Mouse (Mus musculus) thymus, postnatal 36 days (tissue): ENCODE results near the gene Selenbp1.
"Not testable (repeated sequence)": the region's sequence is repeated elsewhere in the genome, so short reads cannot be mapped to it uniquely, and the experiment has no call there.

Source experiments
- DNase-seq, 2 experiments: peaks; one replicate each; pipeline ENCODE4 v3.0.0; 2022; ENCODE audit warnings: mixed read lengths in 2 of 2

Gene Selenbp1

GRCm38 (mm10) chr3:94932809-94933564 is at the start of gene Selenbp1:
Gene Selenbp1, plus strand, starts transcription at chr3:94933056.
- DNase-seq = no peak

GRCm38 (mm10) chr3:94886316-94887224 is 46.3 kb upstream of the Selenbp1 start, which contains the start of gene Psmb4:
Gene Psmb4, minus strand, starts transcription at chr3:94886961.
- peak; percentile 77 to 80 for DNase-seq

- DNase-seq = no peak
Observed at GRCm38 (mm10) chr3:94888595-94888994, 44.3 kb upstream of the Selenbp1 start.

GRCm38 (mm10) chr3:94894076-94894475 is 38.8 kb upstream of the Selenbp1 start:
- no peak for DNase-seq

DNA sequence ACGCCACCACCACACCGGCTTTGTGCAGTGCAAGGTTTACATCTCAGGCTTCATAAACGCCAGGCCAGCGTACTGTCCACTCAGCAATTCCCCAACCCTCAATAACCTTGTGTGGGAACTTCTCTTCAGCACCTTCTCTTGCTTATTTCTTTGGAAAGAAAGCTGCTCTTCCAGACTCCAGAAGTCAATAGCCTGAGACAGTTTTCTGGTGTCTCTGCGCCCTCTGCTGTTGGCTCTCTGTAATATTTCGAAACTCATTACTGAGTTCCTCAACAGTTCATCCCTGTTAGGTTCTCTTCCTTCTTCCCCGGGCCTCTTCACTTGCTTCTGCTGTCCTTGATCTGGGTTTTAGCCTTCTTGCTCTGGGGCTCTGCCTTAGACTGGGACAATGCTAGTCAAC is 30.1 kb upstream of the Selenbp1 start:
- peak in 1 of 2 experiments; percentile 36 for DNase-seq

- not testable (repeated sequence) for DNase-seq
Observed at GRCm38 (mm10) chr3:94904759-94905158, 28.1 kb upstream of the Selenbp1 start.

- no peak for DNase-seq
Observed at GRCm38 (mm10) chr3:94906482-94906881, 26.4 kb upstream of the Selenbp1 start.

DNA sequence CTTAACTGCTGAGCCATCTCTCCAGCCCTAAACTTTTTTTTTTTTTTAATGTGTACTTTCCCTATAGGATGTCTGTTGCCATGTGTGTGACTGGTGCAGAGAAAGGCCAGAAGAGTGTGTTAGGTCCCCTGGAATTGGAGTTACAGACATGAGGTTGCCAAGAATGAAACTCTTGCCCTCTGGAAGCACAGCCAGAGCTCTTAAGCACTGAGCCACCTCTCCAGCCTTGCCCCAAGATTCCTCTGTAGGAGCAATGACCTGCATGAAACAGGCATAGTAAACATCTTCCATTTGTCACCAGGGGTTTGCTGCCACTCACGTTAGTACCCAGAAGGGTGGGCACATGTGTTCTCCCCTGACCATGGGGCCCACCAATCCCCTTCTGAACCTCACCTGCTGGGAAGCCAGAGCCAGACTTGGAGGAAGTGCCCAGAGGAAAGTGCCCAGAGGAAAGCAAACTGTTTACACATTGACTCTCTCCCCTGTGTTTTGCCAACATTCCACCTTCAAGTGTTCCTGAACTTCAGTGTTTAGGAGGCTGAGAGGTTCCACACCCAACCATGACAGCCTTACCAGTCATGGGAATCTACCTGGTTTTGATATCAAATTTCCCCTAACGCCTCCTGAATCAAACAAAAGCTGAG is 21.7 kb upstream of the Selenbp1 start:
- DNase-seq = no peak

- DNase-seq = no peak
Observed at GRCm38 (mm10) chr3:94913801-94914200, 19.1 kb upstream of the Selenbp1 start.

DNA sequence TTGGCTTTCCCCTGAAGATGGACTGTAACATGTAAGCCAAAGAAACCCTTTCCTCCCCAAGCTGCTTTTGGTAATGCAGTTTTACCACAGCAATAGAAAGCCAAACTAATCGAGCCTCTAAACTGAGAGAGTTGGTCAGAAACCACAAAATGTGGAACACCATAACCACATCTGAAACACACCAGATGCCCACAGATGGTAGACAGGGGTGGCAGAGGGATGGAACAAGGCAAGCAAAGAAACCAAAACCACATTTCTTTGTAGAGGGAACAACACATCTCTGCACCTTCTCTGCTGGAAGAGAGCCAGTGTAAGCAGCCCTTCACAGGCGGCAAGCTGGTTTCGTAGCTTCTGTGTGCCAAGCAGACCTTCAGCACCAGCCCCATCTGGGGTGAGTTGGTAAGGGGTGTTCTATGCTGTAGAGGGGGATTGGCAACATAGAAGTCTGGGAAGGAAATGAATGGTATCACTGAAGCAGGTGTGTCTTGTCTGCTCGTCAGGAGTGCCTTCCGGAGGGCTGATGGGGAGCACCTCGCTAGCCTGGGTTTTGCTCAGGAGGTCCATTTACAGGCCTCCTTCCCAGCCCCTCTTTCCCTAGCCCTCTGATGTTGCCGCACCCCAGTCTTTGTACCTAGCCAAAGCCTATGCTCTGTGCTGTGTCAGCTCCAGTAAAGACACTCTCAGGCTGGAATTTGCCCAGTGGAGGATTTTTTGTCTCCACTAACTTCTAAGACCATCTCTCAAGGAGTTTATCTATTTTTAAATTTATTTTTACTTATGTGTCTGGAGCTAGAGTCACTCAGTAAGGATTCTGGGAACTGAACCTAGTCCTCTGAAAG is 16.7 kb upstream of the Selenbp1 start:
- DNase-seq = peak in 1 of 2 experiments; percentile 9

DNA sequence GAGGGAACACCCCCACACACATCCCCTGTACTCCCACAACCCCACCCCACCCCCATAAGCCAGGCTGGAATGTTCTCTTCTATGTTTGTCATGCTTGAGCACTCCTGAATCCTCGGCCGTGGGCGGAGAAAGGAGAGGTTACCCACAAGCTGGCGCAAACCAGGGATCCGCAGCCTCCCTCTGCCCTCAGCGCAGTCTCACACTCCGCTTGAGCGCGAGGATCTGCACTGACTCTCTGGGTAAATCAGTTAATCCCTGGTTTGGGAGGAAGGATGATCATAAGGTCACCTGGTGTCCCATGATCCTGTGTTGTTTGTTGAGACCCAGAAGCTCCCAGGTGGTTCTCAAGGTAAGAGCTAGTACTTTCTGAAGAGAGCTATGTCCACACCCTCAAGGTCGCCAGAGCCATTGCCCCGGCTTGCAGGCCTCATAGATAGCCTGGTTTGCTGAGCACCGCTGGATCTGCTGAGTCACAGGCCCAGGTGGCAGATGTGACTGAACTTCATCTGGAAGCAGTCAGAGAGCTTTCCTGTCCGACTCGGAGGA is 15.0 kb upstream of the Selenbp1 start:
- DNase-seq = no peak

GRCm38 (mm10) chr3:94918845-94919244 is 14.0 kb upstream of the Selenbp1 start:
- no peak for DNase-seq

- DNase-seq = no peak
Observed at GRCm38 (mm10) chr3:94921104-94921503, 11.8 kb upstream of the Selenbp1 start.

DNA sequence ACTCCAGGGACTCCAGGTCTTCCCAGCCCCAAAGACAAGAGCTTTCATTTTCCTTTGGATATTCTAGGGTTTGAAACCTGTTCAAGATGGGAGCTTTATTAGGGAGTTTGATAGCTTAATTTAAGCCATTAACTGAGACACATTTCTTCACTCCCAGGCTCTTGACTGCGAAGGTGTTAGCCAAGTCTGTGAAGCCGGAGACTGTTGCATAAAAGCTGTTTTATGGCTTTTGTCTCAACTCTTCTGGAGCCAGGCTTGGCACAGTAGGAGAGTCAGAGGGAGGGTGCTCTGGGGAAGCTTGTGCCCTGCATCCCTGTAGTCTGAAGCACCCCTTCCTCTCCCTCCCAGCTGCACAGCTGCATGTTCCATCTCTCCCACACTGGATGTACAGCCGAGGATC is 10.5 kb upstream of the Selenbp1 start:
- DNase-seq = no peak

DNA sequence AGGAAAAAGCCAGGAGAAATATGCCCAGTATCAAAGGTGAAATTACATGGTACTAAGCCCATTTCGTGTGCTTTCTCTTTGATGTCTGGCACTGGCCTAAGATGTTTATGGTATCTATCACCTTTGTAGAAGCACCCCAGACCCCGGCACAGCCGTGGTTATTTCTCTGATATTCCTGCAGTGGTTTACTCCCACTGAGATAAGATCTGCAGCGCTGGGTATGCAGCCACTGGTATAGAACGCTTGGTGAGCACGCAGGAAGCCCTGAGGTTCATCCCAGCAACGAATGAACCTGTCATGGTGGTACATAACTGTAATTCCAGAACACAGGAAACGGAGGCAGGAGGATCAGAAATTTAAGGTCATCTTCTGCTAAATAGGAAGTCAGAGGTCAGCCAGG is 8.2 kb upstream of the Selenbp1 start:
- DNase-seq = no peak

GRCm38 (mm10) chr3:94926301-94926736 is 6.5 kb upstream of the Selenbp1 start:
- not testable (repeated sequence) for DNase-seq

DNA sequence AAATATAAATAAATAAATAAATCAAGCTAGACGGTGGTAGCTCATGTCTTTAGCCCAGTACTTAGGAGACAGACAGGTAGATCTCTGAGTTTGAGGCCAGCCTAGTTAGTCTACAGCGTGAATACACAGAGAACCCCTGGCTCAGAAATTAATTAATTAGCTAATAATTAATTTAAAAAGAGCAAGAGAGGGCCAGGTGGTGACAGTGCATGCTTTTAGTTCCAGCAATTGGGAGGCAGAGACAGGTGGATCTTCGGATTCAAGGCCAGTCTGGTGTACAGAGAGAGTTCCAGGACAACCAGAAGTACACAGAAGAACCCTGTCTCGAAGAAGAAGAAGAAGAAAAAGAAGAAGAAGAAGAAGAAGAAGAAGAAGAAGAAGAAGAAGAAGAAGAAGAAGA is 3.9 kb upstream of the Selenbp1 start:
- not testable (repeated sequence) for DNase-seq

- not testable (repeated sequence) for DNase-seq
Observed at GRCm38 (mm10) chr3:94930386-94931266, 2.2 kb upstream of the Selenbp1 start.

GRCm38 (mm10) chr3:94931427-94932082 is 1.3 kb upstream of the Selenbp1 start:
- not testable (repeated sequence) for DNase-seq

DNA sequence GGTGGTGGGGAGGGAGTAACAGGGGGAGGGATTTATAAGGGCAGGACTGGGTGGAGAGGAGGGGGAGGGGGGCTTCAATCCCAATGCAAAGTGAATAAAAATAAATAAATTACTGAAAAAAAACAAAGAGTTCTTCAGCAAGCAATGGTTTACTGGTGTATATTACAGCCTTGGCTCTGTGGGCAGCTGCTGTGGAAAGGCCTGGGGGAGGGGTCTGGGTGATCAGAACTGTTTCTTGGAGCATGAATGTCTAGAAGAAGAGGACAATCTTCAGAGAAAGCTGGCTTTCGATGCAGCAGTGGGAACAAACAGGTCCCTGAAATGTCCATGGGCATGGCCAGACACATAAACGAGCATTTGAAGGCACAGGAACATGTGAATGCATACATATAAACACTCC is 577 bp upstream of the Selenbp1 start:
- DNase-seq = not testable (repeated sequence)
